Mouse (Mus musculus) CD4-positive, CD25-positive, alpha-beta regulatory T cell, adult 4 months (primary cell): ENCODE measurements at regions not wholly inside any gene's neighbourhood (a gene's known extent, or its start where the extent isn't known, plus 50 kb on each side); places are given as distances from the start of the nearest gene placed in this dataset.
A peak's percentile ranks its signal among the peaks of the same experiment; 100 is the strongest.

Source experiments
- ATAC-seq: one replicate; pipeline ENCODE4 v1.8.0; 2017

- ATAC-seq = no peak
Measured at GRCm38 (mm10) chr6:67186537-67187274, 51.3 kb upstream of the Serbp1 start.

- peak; percentile 80 for ATAC-seq
Measured at GRCm38 (mm10) chr6:67184662-67185061, 53.3 kb upstream of the Serbp1 start.

GRCm38 (mm10) chr6:67183481-67184215, 54.3 kb upstream of the Serbp1 start:
- peak; percentile 37 for ATAC-seq

GRCm38 (mm10) chr6:67182453-67182852, 55.5 kb upstream of the Serbp1 start:
- ATAC-seq = no peak

GRCm38 (mm10) chr6:67181459-67181858, 56.5 kb upstream of the Serbp1 start:
- ATAC-seq = no peak

GRCm38 (mm10) chr6:67179416-67179815, 58.6 kb upstream of the Serbp1 start:
- no peak for ATAC-seq

GRCm38 (mm10) chr6:67178531-67178930, 59.4 kb upstream of the Serbp1 start:
- ATAC-seq = no peak

GRCm38 (mm10) chr6:67178101-67178500, 59.9 kb upstream of the Serbp1 start:
- no peak for ATAC-seq

- ATAC-seq = no peak
Measured at GRCm38 (mm10) chr6:67170674-67170946, 67.4 kb upstream of the Serbp1 start.

GRCm38 (mm10) chr6:67169873-67170673, 67.9 kb upstream of the Serbp1 start:
- ATAC-seq = peak; percentile 96

GRCm38 (mm10) chr6:67168803-67169202, 69.2 kb upstream of the Serbp1 start:
- ATAC-seq = no peak

GRCm38 (mm10) chr6:67168031-67168777, 69.8 kb upstream of the Serbp1 start:
- ATAC-seq = no peak

- ATAC-seq = no peak
Measured at GRCm38 (mm10) chr6:67165091-67165490, 72.9 kb upstream of the Serbp1 start.

- ATAC-seq = no peak
Measured at GRCm38 (mm10) chr6:67163947-67164346, 74.0 kb upstream of the Serbp1 start.

GRCm38 (mm10) chr6:67162814-67163213, 75.2 kb upstream of the Serbp1 start:
- no peak for ATAC-seq

- no peak for ATAC-seq
Measured at GRCm38 (mm10) chr6:67161610-67162009, 76.4 kb upstream of the Serbp1 start.

- ATAC-seq = no peak
Measured at GRCm38 (mm10) chr6:67160564-67160963, 77.4 kb upstream of the Serbp1 start.

GRCm38 (mm10) chr6:67159726-67160523, 78.1 kb upstream of the Serbp1 start:
- no peak for ATAC-seq

GRCm38 (mm10) chr6:67159224-67159623, 78.8 kb upstream of the Serbp1 start:
- no peak for ATAC-seq

- ATAC-seq = peak; percentile 97
Measured at GRCm38 (mm10) chr6:67158765-67159164, 79.2 kb upstream of the Serbp1 start.

- ATAC-seq = peak; percentile 43
Measured at GRCm38 (mm10) chr6:67152845-67153468, 85.0 kb upstream of the Serbp1 start.
